Mouse (Mus musculus) lung, embryonic 14.5 days (tissue): ENCODE results near the gene Cpn2. TPM values are rescaled to one million over a fixed set of nuclear protein-coding genes. Genes with fewer than 3 reads are reported as not detected.

Source experiments
- ATAC-seq: fragments of 200-750 bp; cut with Nextera tagmentation; 2 replicates; pipeline ENCODE4 v1.8.0; 2017; ENCODE audit warnings: mild to moderate bottlenecking, moderate TSS enrichment, moderate library complexity; ENCODE audit not compliant: insufficient read depth
- DNase-seq: peaks from one replicate; pipeline ENCODE4 v3.0.0-alpha.2; 2015
- H3K27ac ChIP-seq: fragments of 300-500 bp; sonication (generic); 2 replicates; pipeline ENCODE4 v1.5.1; 2014; ENCODE audit warnings: low read depth, mild to moderate bottlenecking, moderate library complexity
- H3K27me3 ChIP-seq: fragments of 300-500 bp; sonication (generic); 2 replicates; pipeline ENCODE4 v1.6.1; 2014; ENCODE audit warnings: low read length, control low read depth; ENCODE audit not compliant: insufficient read depth
- H3K36me3 ChIP-seq: fragments of 300-500 bp; sonication (generic); 2 replicates; pipeline ENCODE4 v1.6.1; 2014; ENCODE audit warnings: control low read depth; ENCODE audit not compliant: insufficient read depth
- H3K4me1 ChIP-seq: fragments of 300-500 bp; sonication (generic); 2 replicates; pipeline ENCODE4 v1.6.1; 2014; ENCODE audit warnings: antibody characterized with exemption, control low read depth; ENCODE audit not compliant: insufficient read depth
- H3K4me2 ChIP-seq: fragments of 300-500 bp; sonication (generic); 2 replicates; pipeline ENCODE4 v1.6.1; 2014; ENCODE audit warnings: mild to moderate bottlenecking
- H3K4me3 ChIP-seq: fragments of 300-500 bp; sonication (generic); 2 replicates; pipeline ENCODE4 v1.5.1; 2014; ENCODE audit warnings: low read depth, low read length
- H3K9ac ChIP-seq: fragments of 300-500 bp; sonication (generic); 2 replicates; pipeline ENCODE4 v1.6.1; 2014
- H3K9me3 ChIP-seq: fragments of 300-500 bp; sonication (generic); 2 replicates; pipeline ENCODE4 v1.6.1; 2016; ENCODE audit warnings: low read depth, low read length, control low read depth
- CTCF ChIP-seq: IDR thresholded peaks from 2 replicates; pipeline ENCODE4 v1.5.1; 2016; ENCODE audit warnings: antibody characterized with exemption, low read depth
- WGBS: fragments of 180-500 bp; shearing (Covaris S2); extraction: QIAGEN DNeasy Blood & Tissue Kit; methylation state at CpG from one replicate; pipeline ENCODE4 v1.1.7; 2014; 5-methylcytosine and 5-hydroxymethylcytosine counted together
- polyA plus RNA-seq: library from polyadenylated mRNA; unstranded; fragments of >200 nt; fragmentation: Nextera tagmentation; extraction: Ambion mirVana; gene quantifications from 2 replicates; pipeline ENCODE4 v1.2.1, GENCODE M21; 2014

Gene Cpn2
- polyA plus RNA-seq, 1 experiment from 2014 or later, result not detected

GRCm38 (mm10) chr16:30266561-30266960 lies 738 bp downstream of the Cpn2 start:
- 75% methylated on average over 5 of the region's 5 CpGs for WGBS
- H3K4me1 ChIP-seq, result peaks cover 2% of the 10 kb centered on the region; the same call in 1 of the 2 replicates
- no peak overlapping the region for H3K9ac ChIP-seq
- no peaks in the 10 kb centered on the region for H3K36me3 ChIP-seq
- H3K4me2 ChIP-seq, result no peak overlapping the region
- H3K4me3 ChIP-seq, result no peak overlapping the region
- no peaks in the 10 kb centered on the region for H3K27me3 ChIP-seq
- no peak for TF ChIP-seq CTCF
- H3K9me3 ChIP-seq, result no peaks in the 10 kb centered on the region
- no peak overlapping the region for H3K27ac ChIP-seq
- DNase-seq, result no peak
- ATAC-seq, result no peak

DNA sequence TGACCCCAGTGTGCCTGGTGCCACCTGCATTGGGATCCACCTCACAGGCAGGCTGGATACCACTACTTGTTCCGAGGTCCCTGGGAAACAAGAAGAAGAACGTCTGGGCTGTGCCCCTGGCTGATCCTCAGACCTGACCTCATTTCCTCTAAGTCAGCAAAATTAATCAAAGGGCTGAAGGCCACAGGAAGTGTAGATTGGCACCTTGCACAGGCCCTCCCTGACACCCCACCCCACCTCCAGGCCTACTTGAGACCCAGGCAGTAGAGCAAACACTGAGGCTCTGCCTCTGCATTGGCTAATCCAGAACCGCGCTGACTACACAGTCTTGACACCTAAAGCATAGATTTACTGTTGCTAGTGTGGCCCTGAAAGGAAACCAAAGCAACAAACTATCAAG lies 1.7 kb downstream of the Cpn2 start:
- Histone ChIP-seq H3K27ac (no peak overlapping the region), H3K4me2 (no peak overlapping the region), H3K9me3 (no peaks in the 10 kb centered on the region), H3K27me3 (no peaks in the 10 kb centered on the region), H3K9ac (no peak overlapping the region), H3K4me3 (no peak overlapping the region), H3K36me3 (no peaks in the 10 kb centered on the region), H3K4me1 (no peaks in the 10 kb centered on the region)
- DNase-seq (no peak), ATAC-seq (no peak)
- no peak for TF ChIP-seq CTCF
- WGBS, result 53% methylated on average over 4 of the region's 4 CpGs

GRCm38 (mm10) chr16:30263156-30263555 lies 4.1 kb downstream of the Cpn2 start:
- ATAC-seq (no peak), DNase-seq (no peak)
- Histone ChIP-seq H3K27me3 (no peaks in the 10 kb centered on the region), H3K9me3 (no peaks in the 10 kb centered on the region), H3K4me3 (no peak overlapping the region), H3K9ac (no peak overlapping the region), H3K27ac (no peak overlapping the region), H3K4me2 (no peak overlapping the region), H3K36me3 (no peaks in the 10 kb centered on the region), H3K4me1 (no peaks in the 10 kb centered on the region)
- WGBS, result 54% methylated on average over 4 of the region's 4 CpGs
- no peak for TF ChIP-seq CTCF

- no peaks in the 10 kb centered on the region for H3K9me3 ChIP-seq
- H3K4me2 ChIP-seq, result no peak overlapping the region
- TF ChIP-seq CTCF, result peak; percentile 92
- ATAC-seq (no peak), DNase-seq (peak; percentile 92)
- H3K27ac ChIP-seq, result no peak overlapping the region
- WGBS, result 0% methylated on average over 2 of the region's 2 CpGs
- no peak overlapping the region for H3K4me3 ChIP-seq
- no peaks in the 10 kb centered on the region for H3K36me3 ChIP-seq
- no peak overlapping the region for H3K9ac ChIP-seq
- H3K4me1 ChIP-seq, result no peaks in the 10 kb centered on the region
- no peaks in the 10 kb centered on the region for H3K27me3 ChIP-seq
These were observed 4.6 kb downstream of the Cpn2 start for GRCm38 (mm10) chr16:30262664-30263063.

GRCm38 (mm10) chr16:30262157-30262556 lies 5.1 kb downstream of the Cpn2 start:
- no peak for TF ChIP-seq CTCF
- Histone ChIP-seq H3K27ac (no peak overlapping the region), H3K9me3 (no peaks in the 10 kb centered on the region), H3K36me3 (no peaks in the 10 kb centered on the region), H3K4me2 (no peak overlapping the region), H3K9ac (no peak overlapping the region), H3K27me3 (no peaks in the 10 kb centered on the region), H3K4me3 (no peak overlapping the region), H3K4me1 (no peaks in the 10 kb centered on the region)
- ATAC-seq (no peak), DNase-seq (no peak)
- WGBS, result 81% methylated on average over 10 of the region's 10 CpGs

- H3K4me3 ChIP-seq, result no peak overlapping the region
- DNase-seq (no peak), ATAC-seq (no peak)
- H3K4me1 ChIP-seq, result no peaks in the 10 kb centered on the region
- H3K27me3 ChIP-seq, result no peaks in the 10 kb centered on the region
- TF ChIP-seq CTCF, result no peak
- no peaks in the 10 kb centered on the region for H3K9me3 ChIP-seq
- 87% methylated on average over 9 of the region's 9 CpGs for WGBS
- no peak overlapping the region for H3K27ac ChIP-seq
- no peak overlapping the region for H3K4me2 ChIP-seq
- no peaks in the 10 kb centered on the region for H3K36me3 ChIP-seq
- H3K9ac ChIP-seq, result no peak overlapping the region
These were observed 6.0 kb downstream of the Cpn2 start for GRCm38 (mm10) chr16:30261341-30261740.

DNA sequence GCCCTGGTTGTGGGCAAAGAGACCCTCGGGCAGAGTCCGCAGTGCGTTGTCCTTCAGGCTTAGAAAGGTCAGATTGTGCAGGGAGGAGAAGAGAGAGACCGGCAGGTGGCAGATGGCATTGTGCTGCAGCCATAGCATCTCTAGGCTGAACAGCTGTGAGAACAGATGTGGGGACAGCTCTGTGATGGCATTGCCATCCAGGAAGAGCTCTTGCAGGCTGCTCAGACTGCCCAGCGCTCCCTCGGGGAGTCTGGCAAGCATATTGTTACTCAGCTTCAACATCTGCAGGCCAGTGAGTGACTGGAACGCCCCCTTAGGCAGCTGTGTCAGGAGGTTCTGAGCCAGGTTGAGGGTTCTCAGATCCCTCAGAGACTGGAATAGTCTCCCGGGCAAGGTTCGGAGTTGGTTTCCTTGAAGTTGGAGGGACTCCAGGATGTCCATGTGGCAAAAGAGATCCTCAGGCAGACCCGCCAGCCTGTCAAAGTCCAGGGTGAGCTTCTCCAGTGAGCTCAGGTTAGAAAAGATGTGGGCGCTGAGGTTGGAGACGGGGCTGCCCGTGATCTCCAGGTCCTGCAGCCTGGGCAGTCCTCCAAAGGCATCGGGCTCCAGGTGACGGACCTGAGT lies 7.2 kb downstream of the Cpn2 start:
- Histone ChIP-seq H3K9me3 (no peaks in the 10 kb centered on the region), H3K9ac (no peak overlapping the region), H3K4me2 (no peak overlapping the region), H3K4me1 (no peaks in the 10 kb centered on the region), H3K27me3 (no peaks in the 10 kb centered on the region), H3K4me3 (no peak overlapping the region), H3K27ac (no peak overlapping the region), H3K36me3 (no peaks in the 10 kb centered on the region)
- DNase-seq, result no peak
- TF ChIP-seq CTCF, result no peak
- WGBS, result 79% methylated on average over 15 of the region's 15 CpGs
- ATAC-seq, result no peak
